Mouse (Mus musculus): ENCODE data around the gene Sgsm3. TPM values are rescaled to one million over a fixed set of nuclear protein-coding genes. Genes with fewer than 3 reads are reported as not detected.
A peak's percentile ranks its signal among the peaks of the same experiment; 100 is the strongest.

Sgsm3 gene
- polyA plus RNA-seq, 1 experiment from 2014 or later, result 74.3 TPM

DNA sequence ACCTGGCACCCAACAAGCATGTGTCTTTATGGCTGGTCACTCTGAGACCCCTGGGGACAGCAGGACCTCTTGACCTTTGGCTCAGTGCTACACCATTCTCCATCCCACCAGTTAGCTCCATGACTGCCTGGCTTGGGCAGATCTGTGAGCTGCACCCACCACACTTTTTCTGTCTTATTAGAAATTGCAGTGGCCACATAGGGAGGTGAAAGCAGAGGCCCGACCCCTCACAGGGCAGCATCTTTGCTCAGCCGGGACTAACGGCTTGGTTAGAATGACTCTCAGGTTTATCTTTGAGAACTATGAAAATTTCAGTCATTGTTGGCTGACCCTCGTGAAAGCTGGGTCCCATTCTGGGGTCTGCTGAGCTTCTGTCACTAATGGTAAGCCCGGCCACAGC lies 49.3 kb downstream of the Sgsm3 start:
- H3K4me1 ChIP-seq (ENCODE audit: control insufficient read depth, insufficient read depth, low read length), result 0 out of 2 replicates have a peak, but pooled peaks cover 3% of the 10 kb centered on the region
- H3K4me3 ChIP-seq (ENCODE audit: low read depth, low read length), result no peak overlapping the region
- H3K27ac ChIP-seq (ENCODE audit: low read length), result no peak overlapping the region
- no peak overlapping the region for H3K9ac ChIP-seq (ENCODE audit: low read depth, low read length)
- no peaks in the 10 kb centered on the region for H3K27me3 ChIP-seq (ENCODE audit: control insufficient read depth, insufficient read depth, low read depth, low read length)
- H3K4me2 ChIP-seq (ENCODE audit: low read length), result no peak overlapping the region
- no peaks in the 10 kb centered on the region for H3K9me3 ChIP-seq (replicated peaks; ENCODE audit: control insufficient read depth, low read length, poor library complexity, severe bottlenecking)
- ATAC-seq, result no peak
- no peaks in the 10 kb centered on the region for H3K36me3 ChIP-seq (ENCODE audit: control insufficient read depth, insufficient read depth, low read length)
- WGBS, result 87% methylated on average over 5 of the region's 5 CpGs

DNA sequence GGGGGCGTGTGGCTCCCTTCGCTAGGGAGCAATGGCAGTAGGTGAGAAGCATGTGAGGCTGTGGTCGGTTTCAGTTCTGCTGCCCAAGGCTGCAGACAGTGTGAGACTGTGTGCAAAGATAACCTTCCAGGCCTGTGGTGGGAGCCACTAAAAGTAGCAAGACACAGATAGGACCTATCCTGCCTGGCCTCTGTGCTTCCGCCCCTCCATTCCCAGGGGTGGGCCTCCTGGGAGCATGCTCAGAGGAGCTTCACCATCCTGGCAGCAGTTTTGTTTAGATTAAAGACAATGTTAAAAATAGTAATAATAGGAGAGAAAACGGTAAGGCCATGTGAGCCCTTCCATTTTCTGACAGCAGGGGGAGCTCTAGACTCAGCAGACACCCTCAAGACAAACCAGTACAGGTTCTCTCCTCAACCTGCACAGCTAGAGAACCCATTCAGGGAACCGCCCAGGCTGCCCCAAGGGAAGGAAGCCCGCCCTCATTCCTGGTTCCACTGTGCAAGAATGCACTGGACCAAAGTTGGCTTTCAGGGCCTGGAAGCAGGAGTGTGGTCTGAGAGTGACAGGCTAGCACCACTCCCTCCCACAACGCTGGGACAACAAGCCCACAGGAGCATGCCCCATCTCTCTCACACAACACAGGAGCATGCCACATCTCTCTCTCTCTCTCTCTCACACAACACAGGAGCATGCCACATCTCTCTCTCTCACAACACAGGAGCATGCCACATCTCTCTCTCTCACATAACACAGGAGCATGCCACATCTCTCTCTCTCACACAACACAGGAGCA lies 50.0 kb downstream of the Sgsm3 start:
- H3K4me2 ChIP-seq (ENCODE audit: low read length), result no peak overlapping the region
- H3K9ac ChIP-seq (ENCODE audit: low read depth, low read length), result 0 out of 2 replicates have a peak overlapping the region, but pooled peaks have one; percentile 2
- no peaks in the 10 kb centered on the region for H3K36me3 ChIP-seq (ENCODE audit: control insufficient read depth, insufficient read depth, low read length)
- ATAC-seq, result peak; percentile 72
- H3K27me3 ChIP-seq (ENCODE audit: control insufficient read depth, insufficient read depth, low read depth, low read length), result no peaks in the 10 kb centered on the region
- no peak overlapping the region for H3K27ac ChIP-seq (ENCODE audit: low read length)
- WGBS, result 51% methylated on average over 8 of the region's 8 CpGs
- H3K4me3 ChIP-seq (ENCODE audit: low read depth, low read length), result no peak overlapping the region
- H3K4me1 ChIP-seq (ENCODE audit: control insufficient read depth, insufficient read depth, low read length), result 0 out of 2 replicates have a peak, but pooled peaks cover 3% of the 10 kb centered on the region
- no peaks in the 10 kb centered on the region for H3K9me3 ChIP-seq (replicated peaks; ENCODE audit: control insufficient read depth, low read length, poor library complexity, severe bottlenecking)

DNA sequence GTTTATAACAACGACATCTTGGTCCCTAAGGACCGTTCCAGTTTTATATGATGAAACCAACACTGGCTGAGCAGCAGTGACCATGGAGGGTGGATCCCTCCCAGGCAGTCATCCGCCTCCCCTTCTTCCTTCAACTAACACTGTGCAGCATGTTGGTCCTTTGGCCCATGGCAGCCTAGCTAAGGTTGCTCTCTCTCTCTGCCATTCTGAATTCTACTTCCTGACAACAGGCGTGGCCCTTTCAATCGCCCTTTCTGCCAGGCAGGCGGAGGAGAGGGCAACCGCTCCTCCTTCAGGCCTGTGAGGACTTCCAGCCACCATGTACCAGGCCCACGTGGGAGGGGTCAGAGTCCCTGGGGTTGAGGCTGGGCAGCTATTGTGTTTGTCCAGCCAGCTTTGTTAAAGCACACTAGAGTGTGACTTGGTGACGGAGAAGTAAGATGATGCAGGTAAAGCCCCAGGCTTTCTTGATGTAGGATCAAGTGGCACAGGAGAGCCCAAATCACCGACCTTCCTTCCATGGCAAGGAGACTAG lies 53.4 kb downstream of the Sgsm3 start:
- Histone ChIP-seq H3K36me3 (ENCODE audit: control insufficient read depth, insufficient read depth, low read length) (no peaks in the 10 kb centered on the region), H3K9me3 (replicated peaks; ENCODE audit: control insufficient read depth, low read length, poor library complexity, severe bottlenecking) (no peaks in the 10 kb centered on the region), H3K4me2 (ENCODE audit: low read length) (no peak overlapping the region), H3K9ac (ENCODE audit: low read depth, low read length) (no peak overlapping the region), H3K4me3 (ENCODE audit: low read depth, low read length) (no peak overlapping the region), H3K4me1 (ENCODE audit: control insufficient read depth, insufficient read depth, low read length) (peaks cover 15% of the 10 kb centered on the region; the same call in 1 of the 2 replicates), H3K27ac (ENCODE audit: low read length) (no peak overlapping the region), H3K27me3 (ENCODE audit: control insufficient read depth, insufficient read depth, low read depth, low read length) (no peaks in the 10 kb centered on the region)
- 60% methylated on average over 10 of the region's 10 CpGs for WGBS
- no peak for ATAC-seq

DNA sequence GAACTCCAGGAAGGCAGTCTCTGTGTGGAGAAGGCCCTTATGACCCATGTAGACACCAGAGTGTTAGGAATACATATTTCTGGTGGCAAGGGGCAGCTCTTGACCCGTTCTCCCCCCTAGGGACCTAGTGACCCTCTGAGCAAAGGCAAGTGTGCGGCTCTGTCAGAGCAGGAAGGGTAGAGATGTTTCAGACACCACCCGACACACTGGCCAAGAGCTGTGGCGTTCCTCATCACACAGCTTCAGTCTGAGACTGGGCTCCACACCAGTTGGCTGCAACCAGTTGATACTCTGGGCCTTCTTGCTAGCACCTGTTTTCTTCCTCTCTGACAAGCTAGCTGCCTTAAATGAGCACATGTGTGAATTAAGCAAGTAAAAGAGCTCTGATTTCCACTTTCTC lies 54.0 kb downstream of the Sgsm3 start:
- WGBS, result 89% methylated on average over 4 of the region's 4 CpGs
- Histone ChIP-seq H3K27ac (ENCODE audit: low read length) (no peak overlapping the region), H3K4me3 (ENCODE audit: low read depth, low read length) (no peak overlapping the region), H3K9me3 (replicated peaks; ENCODE audit: control insufficient read depth, low read length, poor library complexity, severe bottlenecking) (no peaks in the 10 kb centered on the region), H3K4me1 (ENCODE audit: control insufficient read depth, insufficient read depth, low read length) (peaks cover 15% of the 10 kb centered on the region; the same call in 1 of the 2 replicates), H3K9ac (ENCODE audit: low read depth, low read length) (no peak overlapping the region), H3K4me2 (ENCODE audit: low read length) (no peak overlapping the region), H3K27me3 (ENCODE audit: control insufficient read depth, insufficient read depth, low read depth, low read length) (no peaks in the 10 kb centered on the region), H3K36me3 (ENCODE audit: control insufficient read depth, insufficient read depth, low read length) (no peaks in the 10 kb centered on the region)
- no peak for ATAC-seq

DNA sequence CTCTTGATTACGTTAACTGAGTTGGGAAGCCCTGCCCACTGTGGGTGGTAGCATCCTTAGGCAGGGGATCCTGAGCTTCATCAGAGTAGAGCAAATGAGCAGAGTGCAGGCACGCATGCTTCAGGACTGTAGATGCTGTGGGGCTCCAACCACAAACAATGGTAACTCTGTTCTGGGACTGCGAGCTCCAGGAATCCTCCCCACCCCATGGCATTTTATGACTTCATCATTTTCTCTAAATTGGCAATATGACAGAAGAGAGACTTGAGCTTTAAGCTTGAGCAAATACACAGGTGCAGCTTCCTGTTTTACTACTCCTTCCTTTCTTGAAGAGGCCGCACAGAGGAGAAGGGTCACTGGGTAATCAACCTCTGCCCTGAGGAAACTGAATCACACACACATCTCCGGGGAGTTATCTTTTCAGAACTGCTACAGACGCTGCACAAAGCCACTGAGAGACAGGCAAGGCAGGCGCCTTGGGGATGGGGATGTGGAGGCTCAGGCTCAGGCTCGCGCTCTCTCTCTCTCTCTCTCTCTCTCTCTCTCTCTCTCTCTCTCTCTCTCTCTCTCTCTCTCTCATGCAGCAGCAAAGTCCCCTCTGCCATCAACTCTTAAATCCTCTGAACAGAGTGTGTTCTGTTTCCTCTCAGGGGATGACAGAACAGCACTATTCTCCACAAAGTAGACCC lies 55.5 kb downstream of the Sgsm3 start:
- no peak for ATAC-seq

DNA sequence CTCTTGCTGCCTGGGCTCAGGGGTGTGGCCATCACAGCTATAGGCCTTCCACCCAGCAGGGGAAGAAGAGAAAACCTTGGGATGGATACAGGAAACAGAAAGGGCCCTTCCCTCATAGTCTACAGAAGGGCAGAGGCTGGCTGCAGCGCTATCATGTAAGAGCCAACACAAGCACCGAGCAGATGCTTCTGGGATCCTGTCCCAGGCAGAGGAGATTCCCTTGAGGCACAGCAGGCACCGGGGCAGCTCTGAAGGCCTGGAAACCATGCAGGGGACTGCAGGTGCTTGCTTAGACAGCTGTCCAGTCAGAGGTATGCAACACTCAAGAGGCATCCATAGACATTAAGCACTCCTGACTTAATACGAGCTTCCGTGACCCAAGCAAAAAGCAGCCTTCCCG lies 56.6 kb downstream of the Sgsm3 start:
- H3K27ac ChIP-seq (ENCODE audit: low read length), result no peak overlapping the region
- ATAC-seq, result no peak
- H3K9ac ChIP-seq (ENCODE audit: low read depth, low read length), result no peak overlapping the region
- no peaks in the 10 kb centered on the region for H3K36me3 ChIP-seq (ENCODE audit: control insufficient read depth, insufficient read depth, low read length)
- no peaks in the 10 kb centered on the region for H3K9me3 ChIP-seq (replicated peaks; ENCODE audit: control insufficient read depth, low read length, poor library complexity, severe bottlenecking)
- no peak overlapping the region for H3K4me2 ChIP-seq (ENCODE audit: low read length)
- peaks cover 12% of the 10 kb centered on the region; the same call in 1 of the 2 replicates for H3K4me1 ChIP-seq (ENCODE audit: control insufficient read depth, insufficient read depth, low read length)
- H3K27me3 ChIP-seq (ENCODE audit: control insufficient read depth, insufficient read depth, low read depth, low read length), result no peaks in the 10 kb centered on the region
- 79% methylated on average over 6 of the region's 6 CpGs for WGBS
- no peak overlapping the region for H3K4me3 ChIP-seq (ENCODE audit: low read depth, low read length)

More for the DNA sequence above, 55.5 kb downstream of the Sgsm3 start:
- Histone ChIP-seq H3K36me3 (ENCODE audit: control insufficient read depth, insufficient read depth, low read length) (no peaks in the 10 kb centered on the region), H3K9ac (ENCODE audit: low read depth, low read length) (no peak overlapping the region), H3K9me3 (replicated peaks; ENCODE audit: control insufficient read depth, low read length, poor library complexity, severe bottlenecking) (no peaks in the 10 kb centered on the region), H3K4me2 (ENCODE audit: low read length) (no peak overlapping the region), H3K4me1 (ENCODE audit: control insufficient read depth, insufficient read depth, low read length) (peaks cover 12% of the 10 kb centered on the region; the same call in 1 of the 2 replicates), H3K4me3 (ENCODE audit: low read depth, low read length) (no peak overlapping the region), H3K27me3 (ENCODE audit: control insufficient read depth, insufficient read depth, low read depth, low read length) (no peaks in the 10 kb centered on the region), H3K27ac (ENCODE audit: low read length) (no peak overlapping the region)
- 51% methylated on average over 9 of the region's 9 CpGs for WGBS

DNA sequence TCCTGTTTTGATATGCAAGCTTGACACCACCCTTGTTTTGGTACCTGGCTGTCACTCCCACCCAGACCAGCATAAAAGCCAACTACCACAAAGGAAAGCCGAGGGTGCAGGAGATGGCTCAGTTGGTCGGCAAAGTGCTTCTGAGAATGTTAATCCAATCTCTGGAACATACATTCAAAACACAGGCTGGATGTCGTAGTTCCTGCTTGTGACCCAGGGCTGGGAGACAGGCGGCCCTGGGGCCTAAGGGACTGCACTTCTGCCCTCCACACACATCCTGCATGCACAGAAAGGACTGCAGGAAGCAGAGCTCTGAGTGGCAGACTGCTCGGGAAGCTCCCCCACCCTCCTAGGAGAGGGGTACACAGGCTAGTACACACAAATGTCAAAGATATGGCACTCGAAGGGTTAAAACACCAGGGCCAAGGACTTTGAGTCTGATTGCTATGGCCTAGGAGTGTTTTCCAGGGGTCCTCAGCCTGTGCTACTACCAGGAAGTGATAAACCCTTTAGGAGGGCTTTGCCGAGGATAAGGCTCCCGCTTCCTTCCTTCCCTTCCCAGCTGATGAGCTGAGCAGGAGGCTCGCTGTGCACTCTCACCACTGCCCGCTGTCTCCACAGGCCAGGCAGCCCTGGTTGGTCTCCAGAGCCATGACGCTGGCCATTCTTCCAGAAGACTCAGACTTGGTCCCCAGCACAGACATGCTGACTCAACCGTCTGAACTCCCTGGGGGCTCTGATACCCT lies 58.0 kb downstream of the Sgsm3 start:
- 73% methylated on average over 12 of the region's 12 CpGs for WGBS
- no peak for ATAC-seq

DNA sequence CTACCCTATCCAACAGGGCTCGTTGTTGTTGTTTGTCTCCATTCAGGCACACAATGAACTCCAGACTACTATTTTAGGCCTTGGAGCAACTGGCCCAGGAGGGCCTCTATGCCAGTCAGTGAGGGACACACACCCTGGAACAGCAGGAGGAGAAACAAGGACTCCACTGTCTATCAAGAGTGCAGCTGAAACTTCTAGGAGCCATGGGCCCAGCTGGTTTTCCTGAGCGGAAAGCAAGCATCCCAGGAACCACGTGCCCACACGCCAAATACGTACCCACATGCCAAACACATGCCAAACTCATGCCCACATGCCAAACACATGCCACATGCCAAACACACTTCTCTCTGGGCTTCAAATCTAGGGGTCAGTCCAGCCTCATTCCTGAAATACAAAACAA lies 60.9 kb downstream of the Sgsm3 start:
- no peak for ATAC-seq
- Histone ChIP-seq H3K9ac (ENCODE audit: low read depth, low read length) (no peak overlapping the region), H3K27ac (ENCODE audit: low read length) (no peak overlapping the region), H3K27me3 (ENCODE audit: control insufficient read depth, insufficient read depth, low read depth, low read length) (no peaks in the 10 kb centered on the region), H3K4me2 (ENCODE audit: low read length) (no peak overlapping the region), H3K9me3 (replicated peaks; ENCODE audit: control insufficient read depth, low read length, poor library complexity, severe bottlenecking) (no peaks in the 10 kb centered on the region), H3K36me3 (ENCODE audit: control insufficient read depth, insufficient read depth, low read length) (no peaks in the 10 kb centered on the region), H3K4me1 (ENCODE audit: control insufficient read depth, insufficient read depth, low read length) (peaks cover 15% of the 10 kb centered on the region; the same call in 1 of the 2 replicates), H3K4me3 (ENCODE audit: low read depth, low read length) (no peak overlapping the region)
- 94% methylated on average over 5 of the region's 5 CpGs for WGBS

More for the DNA sequence above, 58.0 kb downstream of the Sgsm3 start:
- no peak overlapping the region for H3K4me3 ChIP-seq (ENCODE audit: low read depth, low read length)
- no peaks in the 10 kb centered on the region for H3K27me3 ChIP-seq (ENCODE audit: control insufficient read depth, insufficient read depth, low read depth, low read length)
- H3K4me1 ChIP-seq (ENCODE audit: control insufficient read depth, insufficient read depth, low read length), result peaks cover 12% of the 10 kb centered on the region; the same call in 1 of the 2 replicates
- H3K27ac ChIP-seq (ENCODE audit: low read length), result no peak overlapping the region
- H3K4me2 ChIP-seq (ENCODE audit: low read length), result no peak overlapping the region
- H3K9ac ChIP-seq (ENCODE audit: low read depth, low read length), result no peak overlapping the region
- no peaks in the 10 kb centered on the region for H3K36me3 ChIP-seq (ENCODE audit: control insufficient read depth, insufficient read depth, low read length)
- H3K9me3 ChIP-seq (replicated peaks; ENCODE audit: control insufficient read depth, low read length, poor library complexity, severe bottlenecking), result no peaks in the 10 kb centered on the region
